Mouse (Mus musculus) liver, embryonic 14.5 days (tissue): ENCODE results near the gene Ddx55.

Experiments
- CTCF ChIP-seq: IDR thresholded peaks from 2 replicates; pipeline ENCODE4 v1.5.1; 2016; ENCODE audit warnings: antibody characterized with exemption, low read depth, control low read depth
- EP300 ChIP-seq: IDR thresholded peaks from 2 replicates; pipeline ENCODE4 v1.6.1; 2016; ENCODE audit warnings: antibody characterized with exemption, low read depth

- TF ChIP-seq CTCF, result 0 out of 2 replicates have a peak, but pooled peaks have one; percentile 5
- no peak for TF ChIP-seq EP300
These were observed 45.8 kb upstream of the Ddx55 start for GRCm38 (mm10) chr5:124506731-124507359.
